14 mouse cellular contexts compared by ENCODE assay signal in genomic region chr6:127735130-127735981, GRCm38 (mm10). TPM values are rescaled to one million over a fixed set of nuclear protein-coding genes. Genes with fewer than 3 reads are reported as not detected.
A peak's percentile ranks its signal among the peaks of the same experiment; 100 is the strongest.
DNase-seq lines count a peak whose midpoint lies in the region; ATAC-seq lines count a peak whose summit lies in the region.
"Had no signal": no experiment of that assay in that cellular context is flagged by ENCODE, and none has a peak within 500 bp of the region (broad histone marks: within the 10 kb centered on the region; RNA-seq: fewer than 3 reads in every experiment).

No protein-coding gene starts in this region.

- no peak overlapping the region for H3K4me3 ChIP-seq in neural tube, embryonic 11.5 days (ENCODE audit: low read depth, low read length)
- no peak overlapping the region for H3K4me3 ChIP-seq in neural tube, embryonic 15.5 days (replicated peaks)
- H3K4me3 ChIP-seq: intestine, embryonic 15.5 days; liver, embryonic 15.5 days; megakaryocyte, embryonic 14.5 days had no signal

- WGBS in neural tube, embryonic 11.5 days, result 48% methylated on average over 13 of the region's 13 CpGs
- WGBS in neural tube, embryonic 15.5 days, result 24% methylated on average over 13 of the region's 13 CpGs

- H3K9ac ChIP-seq in neural tube, embryonic 11.5 days (ENCODE audit: low read length), result no peak overlapping the region
- no peak overlapping the region for H3K9ac ChIP-seq in neural tube, embryonic 15.5 days (replicated peaks)
- H3K9ac ChIP-seq: intestine, embryonic 15.5 days; liver, embryonic 15.5 days had no signal

- intact Hi-C loops in left cerebral cortex, postnatal 10 days (cut with DNase I), result no loop called here

- H3K4me2 ChIP-seq in neural tube, embryonic 11.5 days (ENCODE audit: low read depth), result no peak overlapping the region
- no peak overlapping the region for H3K4me2 ChIP-seq in neural tube, embryonic 15.5 days
- H3K4me2 ChIP-seq: intestine, embryonic 15.5 days; liver, embryonic 15.5 days had no signal

- DNase-seq in embryo, embryonic 11 days, result peak; percentile 41
- no peak for DNase-seq in embryo, embryonic 10 days (ENCODE audit: low spot score)
- peak; percentile 71 for DNase-seq in neural tube, embryonic 11.5 days (ENCODE audit: low spot score)
- DNase-seq in neural tube, embryonic 10.5 days (ENCODE audit: extremely low spot score, low spot score), result no peak
- peak; percentile 6 for DNase-seq in kidney, postnatal 14 days
- DNase-seq in left cerebral cortex, postnatal 10 days (ENCODE audit: extremely low spot score in 1 of 2, low spot score in 2 of 2), result no peak
- no peak for DNase-seq in urinary bladder, postnatal 14 days (ENCODE audit: low spot score)
- DNase-seq: B cell, adult 2 months; right cerebral cortex, adult 18-20 months had no signal

- peak; percentile 90 for ATAC-seq in neural tube, embryonic 11.5 days (ENCODE audit: insufficient read depth, low FRiP score, low TSS enrichment)
- ATAC-seq in neural tube, embryonic 15.5 days (ENCODE audit: low FRiP score), result peak; percentile 68
- ATAC-seq: intestine, embryonic 15.5 days had no signal

- no peaks in the 10 kb centered on the region for H3K36me3 ChIP-seq in neural tube, embryonic 11.5 days (ENCODE audit: control insufficient read depth, insufficient read depth, low read length)
- no peaks in the 10 kb centered on the region for H3K36me3 ChIP-seq in neural tube, embryonic 15.5 days
- H3K36me3 ChIP-seq: intestine, embryonic 15.5 days; liver, embryonic 15.5 days had no signal

- no peaks in the 10 kb centered on the region for H3K9me3 ChIP-seq in neural tube, embryonic 11.5 days (ENCODE audit: control insufficient read depth, low read length)
- no peaks in the 10 kb centered on the region for H3K9me3 ChIP-seq in neural tube, embryonic 15.5 days (replicated peaks)
- H3K9me3 ChIP-seq: intestine, embryonic 15.5 days; liver, embryonic 15.5 days; megakaryocyte, embryonic 14.5 days had no signal

- peaks cover 17% of the 10 kb centered on the region for H3K4me1 ChIP-seq in neural tube, embryonic 11.5 days (ENCODE audit: control insufficient read depth, insufficient read depth, low read length)
- peaks cover 29% of the 10 kb centered on the region for H3K4me1 ChIP-seq in neural tube, embryonic 15.5 days
- H3K4me1 ChIP-seq: intestine, embryonic 15.5 days; liver, embryonic 15.5 days had no signal

- H3K27me3 ChIP-seq in neural tube, embryonic 11.5 days (ENCODE audit: control insufficient read depth, insufficient read depth, low read length), result no peaks in the 10 kb centered on the region
- H3K27me3 ChIP-seq in neural tube, embryonic 15.5 days (replicated peaks), result no peaks in the 10 kb centered on the region
- H3K27me3 ChIP-seq: intestine, embryonic 15.5 days; liver, embryonic 15.5 days had no signal

- H3K27ac ChIP-seq in neural tube, embryonic 11.5 days (ENCODE audit: low read depth, low read length), result peak overlapping the region; percentile 11; the same call in 1 of the 2 replicates
- peak overlapping the region; percentile 67 for H3K27ac ChIP-seq in neural tube, embryonic 15.5 days (replicated peaks)
- H3K27ac ChIP-seq: intestine, embryonic 15.5 days; liver, embryonic 15.5 days had no signal

RNA-seq across cellular contexts. Expression of gene Prmt8, which starts 33.9 kb away (rescaled TPM):
- 31.7 and 34.6 TPM in 2 replicates for polyA plus RNA-seq in neural tube, embryonic 11.5 days (2014; fragmentation: Nextera tagmentation; extraction: Ambion mirVana)
- 32.8 and 37.9 TPM in 2 replicates for polyA plus RNA-seq in neural tube, embryonic 15.5 days (2015; fragmentation: Nextera tagmentation; extraction: Ambion mirVana)
- total RNA-seq in left cerebral cortex, postnatal 10 days (2021), result 100 to 1,000 TPM; 110 to 112 TPM
- total RNA-seq: gastrocnemius, adult 8-10 months had no signal
- polyA plus RNA-seq: liver, embryonic 15.5 days had no signal

Comparison
In these comparisons a context has a peak if more than half of its experiments do, and no peak if none do; other contexts are left out.
1. DNase-seq: peak in embryo, embryonic 11 days (single experiment), neural tube, embryonic 11.5 days (single experiment) and kidney, postnatal 14 days (single experiment); none in embryo, embryonic 10 days (single experiment), neural tube, embryonic 10.5 days (single experiment), left cerebral cortex, postnatal 10 days (0 of 2) and urinary bladder, postnatal 14 days (single experiment).